In genomic region chr8:61185274-61186198, GRCm38 (mm10) we compare ENCODE assay signal across 20 mouse cellular contexts. TPM values are rescaled to one million over a fixed set of nuclear protein-coding genes. Genes with fewer than 3 reads are reported as not detected.
DNase-seq lines count a peak whose midpoint lies in the region; ATAC-seq and TF ChIP-seq lines count a peak whose summit lies in the region.
"Had no signal": no experiment of that assay in that cellular context is flagged by ENCODE, and none has a peak within 500 bp of the region (broad histone marks: within the 10 kb centered on the region; RNA-seq: fewer than 3 reads in every experiment).

No protein-coding gene starts in this region.

- H3K4me2 ChIP-seq in lung, embryonic 15.5 days = no peak overlapping the region
- H3K4me2 ChIP-seq in midbrain, embryonic 15.5 days = no peak overlapping the region
- H3K4me2 ChIP-seq: embryonic facial prominence, embryonic 13.5 days; forebrain, embryonic 12.5 days; heart, embryonic 15.5 days; hindbrain, embryonic 15.5 days had no signal

- 32% methylated on average over 5 of the region's 5 CpGs for WGBS in lung, embryonic 15.5 days
- 75% methylated on average over 5 of the region's 5 CpGs for WGBS in midbrain, embryonic 15.5 days

- no peaks in the 10 kb centered on the region for H3K36me3 ChIP-seq in lung, embryonic 15.5 days
- H3K36me3 ChIP-seq in G1E (replicated peaks) = no peaks in the 10 kb centered on the region
- no peaks in the 10 kb centered on the region for H3K36me3 ChIP-seq in midbrain, embryonic 15.5 days (replicated peaks)
- H3K36me3 ChIP-seq: embryonic facial prominence, embryonic 13.5 days; forebrain, embryonic 12.5 days; heart, embryonic 15.5 days; hindbrain, embryonic 15.5 days had no signal

- no peaks in the 10 kb centered on the region for H3K9me3 ChIP-seq in lung, embryonic 15.5 days
- no peaks in the 10 kb centered on the region for H3K9me3 ChIP-seq in G1E (replicated peaks)
- no peaks in the 10 kb centered on the region for H3K9me3 ChIP-seq in midbrain, embryonic 15.5 days
- H3K9me3 ChIP-seq: embryonic facial prominence, embryonic 13.5 days; heart, embryonic 15.5 days; hindbrain, embryonic 15.5 days had no signal

- H3K9ac ChIP-seq in lung, embryonic 15.5 days = no peak overlapping the region
- no peak overlapping the region for H3K9ac ChIP-seq in midbrain, embryonic 15.5 days
- H3K9ac ChIP-seq: embryonic facial prominence, embryonic 13.5 days; forebrain, embryonic 12.5 days; heart, embryonic 15.5 days; hindbrain, embryonic 15.5 days had no signal

- no peak overlapping the region for H3K4me3 ChIP-seq in lung, embryonic 15.5 days
- H3K4me3 ChIP-seq in G1E (ENCODE audit: low read depth, low read length) = no peak overlapping the region
- no peak overlapping the region for H3K4me3 ChIP-seq in midbrain, embryonic 15.5 days
- H3K4me3 ChIP-seq: embryonic facial prominence, embryonic 13.5 days; forebrain, embryonic 12.5 days; heart, embryonic 15.5 days; hindbrain, embryonic 15.5 days had no signal

- H3K27ac ChIP-seq in lung, embryonic 15.5 days = no peak overlapping the region
- no peak overlapping the region for H3K27ac ChIP-seq in midbrain, embryonic 15.5 days
- H3K27ac ChIP-seq: embryonic facial prominence, embryonic 13.5 days; forebrain, embryonic 12.5 days; heart, embryonic 15.5 days; hindbrain, embryonic 15.5 days had no signal

- H3K27me3 ChIP-seq in lung, embryonic 15.5 days = no peaks in the 10 kb centered on the region
- H3K27me3 ChIP-seq in G1E (ENCODE audit: insufficient read depth, low read length) = peaks cover 4% of the 10 kb centered on the region; the same call in 1 of the 2 replicates
- no peaks in the 10 kb centered on the region for H3K27me3 ChIP-seq in midbrain, embryonic 15.5 days (replicated peaks)
- H3K27me3 ChIP-seq: CH12.LX; embryonic facial prominence, embryonic 13.5 days; forebrain, embryonic 12.5 days; heart, embryonic 15.5 days; hindbrain, embryonic 15.5 days had no signal

- peak; percentile 79; the same call in 1 of the 2 replicates for ATAC-seq in lung, embryonic 15.5 days (ENCODE audit: borderline replicate concordance, extremely low read depth, low FRiP score, low TSS enrichment)
- 0 out of 2 replicates have a peak, but pooled peaks have one; percentile 34 for ATAC-seq in G1E (ENCODE audit: extremely low read depth, insufficient number of reproducible peaks, low FRiP score, poor library complexity, severe bottlenecking)
- ATAC-seq in midbrain, embryonic 15.5 days (replicated peaks) = no peak
- ATAC-seq: forebrain, embryonic 16.5 days; intestine, postnatal 0 days had no signal

- no peak for TF ChIP-seq CTCF in G1E (IDR thresholded peaks at IDR 0.05; ENCODE audit: low read depth, low read length)

- peaks cover 21% of the 10 kb centered on the region for H3K4me1 ChIP-seq in lung, embryonic 15.5 days
- H3K4me1 ChIP-seq in G1E (ENCODE audit: insufficient read depth, low read depth, low read length) = peaks cover 8% of the 10 kb centered on the region
- no peaks in the 10 kb centered on the region for H3K4me1 ChIP-seq in midbrain, embryonic 15.5 days
- H3K4me1 ChIP-seq: embryonic facial prominence, embryonic 13.5 days; forebrain, embryonic 12.5 days; heart, embryonic 15.5 days; hindbrain, embryonic 15.5 days had no signal

- peak; percentile 35 for DNase-seq in heart, adult 11 months
- DNase-seq in heart, adult 8-10 months (ENCODE audit: low spot score) = no peak
- no peak for DNase-seq in lung, postnatal 25 days (ENCODE audit: low spot score)
- DNase-seq in G1E (ENCODE audit: low spot score) = no peak
- DNase-seq in adrenal gland, postnatal 4 days (ENCODE audit: low spot score in 2 of 2) = no peak
- DNase-seq: adrenal gland, adult 8-10 months; adrenal gland, postnatal 36 days; cerebellum, adult 11 months; cerebellum, adult 8-10 months; cerebellum, postnatal 14 days; gastrocnemius, postnatal 10 days had no signal

RNA-seq across cellular contexts. Expression of gene Sh3rf1, which starts 38.1 kb away (rescaled TPM):
- 1 to 10 TPM; 4.7 to 6.4 (median 5.5) TPM for total RNA-seq in heart, adult 8-10 months (2022)
- polyA plus RNA-seq in lung, embryonic 15.5 days (2015; fragmentation: Nextera tagmentation; extraction: Ambion mirVana) = 15.8 and 16.8 TPM in 2 replicates
- total RNA-seq in G1E (2014; fragmentation: Nextera tagmentation) = 4.0 and 6.6 TPM in 2 replicates
- 2.3 and 2.6 TPM in 2 replicates for total RNA-seq in G1E (2017)
- 2.3 and 2.4 TPM in 2 replicates for polyA plus RNA-seq in G1E (2012)
- polyA plus RNA-seq in midbrain, embryonic 15.5 days (2015; fragmentation: Nextera tagmentation; extraction: Ambion mirVana) = 29.9 and 30.7 TPM in 2 replicates
- 10 to 100 TPM; 14.1 to 20.4 TPM for total RNA-seq in adrenal gland, postnatal 4 days (2021)
